Mouse (Mus musculus) stomach, postnatal 0 days (tissue): ENCODE measurements around the gene Ago1.

Experiments used
- CTCF ChIP-seq: IDR thresholded peaks from 2 replicates; pipeline ENCODE4 v1.5.1; 2016; ENCODE audit warnings: antibody characterized with exemption, low read depth, mild to moderate bottlenecking, moderate library complexity
- EP300 ChIP-seq: optimal IDR thresholded peaks from 2 replicates; pipeline ENCODE3; 2016; ENCODE audit warnings: antibody characterized with exemption

- TF ChIP-seq EP300, result no peak
- TF ChIP-seq CTCF, result no peak
Measured at GRCm38 (mm10) chr4:126495453-126495852, 27.1 kb upstream of the Ago1 start.
